Mouse (Mus musculus) forebrain, postnatal 0 days (tissue): ENCODE measurements around the gene Col4a1. TPM values are rescaled to one million over a fixed set of nuclear protein-coding genes. Genes with fewer than 3 reads are reported as not detected.

Source experiments
- ATAC-seq: fragments of 200-750 bp; cut with Nextera tagmentation; 2 replicates; pipeline ENCODE4 v1.8.0; 2017; ENCODE audit warnings: mild to moderate bottlenecking, moderate library complexity
- DNase-seq: peaks from one replicate; pipeline ENCODE4 v3.0.0-alpha.2; 2015
- H3K27ac ChIP-seq: fragments of 300-500 bp; sonication (generic); 2 replicates; pipeline ENCODE4 v1.5.1; 2014; ENCODE audit warnings: low read depth, mild to moderate bottlenecking, antibody characterized with exemption, low read length, moderate library complexity, mixed read lengths
- H3K27me3 ChIP-seq: fragments of 300-500 bp; sonication (generic); 2 replicates; pipeline ENCODE4 v1.6.1; 2014; ENCODE audit warnings: mild to moderate bottlenecking, low read length, mixed read lengths; ENCODE audit not compliant: insufficient read depth
- H3K36me3 ChIP-seq: fragments of 300-500 bp; sonication (generic); 2 replicates; pipeline ENCODE4 v1.6.1; 2014; ENCODE audit warnings: mild to moderate bottlenecking, moderate library complexity; ENCODE audit not compliant: insufficient read depth
- H3K4me1 ChIP-seq: fragments of 300-500 bp; sonication (generic); 2 replicates; pipeline ENCODE4 v1.6.1; 2014; ENCODE audit warnings: antibody characterized with exemption; ENCODE audit not compliant: insufficient read depth
- H3K4me2 ChIP-seq: fragments of 300-500 bp; sonication (generic); 2 replicates; pipeline ENCODE4 v1.6.1; 2014; ENCODE audit warnings: low read depth, mild to moderate bottlenecking, moderate library complexity
- H3K4me3 ChIP-seq: fragments of 300-500 bp; sonication (generic); 2 replicates; pipeline ENCODE4 v1.5.1; 2014; ENCODE audit warnings: low read depth, low read length, mixed read lengths
- H3K9ac ChIP-seq: fragments of 300-500 bp; sonication (generic); 2 replicates; pipeline ENCODE4 v1.6.1; 2014; ENCODE audit warnings: mild to moderate bottlenecking
- H3K9me3 ChIP-seq: fragments of 300-500 bp; sonication (generic); 2 replicates; pipeline ENCODE4 v1.6.1; 2016; ENCODE audit warnings: low read length
- CTCF ChIP-seq: sonication (generic); IDR thresholded peaks from 2 replicates; pipeline ENCODE4 v1.5.1; 2016; ENCODE audit warnings: antibody characterized with exemption, control low read depth, low read depth
- WGBS: fragments of 180-500 bp; shearing (Covaris S2); extraction: QIAGEN DNeasy Blood & Tissue Kit; methylation state at CpG from one replicate; pipeline ENCODE4 v1.1.7; 2014; 5-methylcytosine and 5-hydroxymethylcytosine counted together
- polyA plus RNA-seq: library from polyadenylated mRNA; unstranded; fragments of >200 nt; fragmentation: Nextera tagmentation; extraction: Ambion mirVana; gene quantifications from 2 replicates; pipeline ENCODE4 v1.2.1, GENCODE M21; 2015
- total RNA-seq: library from RNA; depleted of rRNA; stranded (reverse); fragments of >200 nt; gene quantifications from 2 replicates; pipeline ENCODE4 v1.2.3, GENCODE M21; 2014

Gene Col4a1
- total and polyA plus RNA-seq, 2 experiments from 2014 or later, result 45.1 to 217 TPM

DNA sequence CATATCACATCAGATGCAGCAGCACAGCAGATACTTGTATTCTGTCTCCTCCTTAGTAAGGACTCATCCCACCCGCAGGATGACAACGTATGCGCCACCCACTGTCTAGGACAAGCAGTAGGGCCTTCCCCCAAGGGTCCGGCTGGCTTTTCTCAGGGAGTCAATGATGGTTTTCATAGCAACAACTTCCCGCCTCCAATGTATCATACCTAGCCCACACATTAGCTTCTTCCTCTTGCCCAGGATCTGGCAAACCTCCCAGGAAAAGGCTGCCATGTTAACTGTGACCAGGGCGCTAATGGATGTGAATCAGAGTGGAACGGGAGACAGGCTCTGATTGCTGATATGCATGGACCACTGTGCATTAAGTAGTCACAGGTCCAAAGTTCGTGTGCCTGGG lies 12.2 kb downstream of the Col4a1 start:
- Histone ChIP-seq H3K36me3 (no peaks in the 10 kb centered on the region), H3K4me3 (no peak overlapping the region), H3K4me1 (no peaks in the 10 kb centered on the region), H3K27me3 (no peaks in the 10 kb centered on the region), H3K27ac (no peak overlapping the region), H3K4me2 (no peak overlapping the region), H3K9ac (no peak overlapping the region), H3K9me3 (no peaks in the 10 kb centered on the region)
- 83% methylated on average over 8 of the region's 8 CpGs for WGBS
- DNase-seq (no peak), ATAC-seq (no peak)
- TF ChIP-seq CTCF, result no peak

DNA sequence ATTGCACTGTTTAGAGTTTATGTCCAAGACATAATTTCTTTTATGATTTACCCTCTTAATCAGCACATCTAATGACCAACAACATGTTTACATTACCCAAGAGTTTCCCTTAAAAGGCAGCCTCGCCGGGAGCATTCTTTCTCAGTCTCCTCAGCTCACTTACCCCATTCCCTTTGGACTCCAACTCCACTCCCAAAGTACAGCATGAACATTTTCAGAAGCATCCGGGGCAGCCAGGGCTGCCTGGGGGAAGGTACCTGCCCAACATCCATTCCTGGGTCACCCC lies 13.4 kb downstream of the Col4a1 start:
- H3K9me3 ChIP-seq, result no peaks in the 10 kb centered on the region
- H3K4me1 ChIP-seq, result no peaks in the 10 kb centered on the region
- H3K4me2 ChIP-seq, result no peak overlapping the region
- DNase-seq, result no peak
- H3K9ac ChIP-seq, result no peak overlapping the region
- H3K27ac ChIP-seq, result no peak overlapping the region
- ATAC-seq, result no peak
- H3K27me3 ChIP-seq, result no peaks in the 10 kb centered on the region
- H3K4me3 ChIP-seq, result no peak overlapping the region
- 83% methylated on average over 3 of the region's 3 CpGs for WGBS
- H3K36me3 ChIP-seq, result no peaks in the 10 kb centered on the region
- no peak for TF ChIP-seq CTCF

DNA sequence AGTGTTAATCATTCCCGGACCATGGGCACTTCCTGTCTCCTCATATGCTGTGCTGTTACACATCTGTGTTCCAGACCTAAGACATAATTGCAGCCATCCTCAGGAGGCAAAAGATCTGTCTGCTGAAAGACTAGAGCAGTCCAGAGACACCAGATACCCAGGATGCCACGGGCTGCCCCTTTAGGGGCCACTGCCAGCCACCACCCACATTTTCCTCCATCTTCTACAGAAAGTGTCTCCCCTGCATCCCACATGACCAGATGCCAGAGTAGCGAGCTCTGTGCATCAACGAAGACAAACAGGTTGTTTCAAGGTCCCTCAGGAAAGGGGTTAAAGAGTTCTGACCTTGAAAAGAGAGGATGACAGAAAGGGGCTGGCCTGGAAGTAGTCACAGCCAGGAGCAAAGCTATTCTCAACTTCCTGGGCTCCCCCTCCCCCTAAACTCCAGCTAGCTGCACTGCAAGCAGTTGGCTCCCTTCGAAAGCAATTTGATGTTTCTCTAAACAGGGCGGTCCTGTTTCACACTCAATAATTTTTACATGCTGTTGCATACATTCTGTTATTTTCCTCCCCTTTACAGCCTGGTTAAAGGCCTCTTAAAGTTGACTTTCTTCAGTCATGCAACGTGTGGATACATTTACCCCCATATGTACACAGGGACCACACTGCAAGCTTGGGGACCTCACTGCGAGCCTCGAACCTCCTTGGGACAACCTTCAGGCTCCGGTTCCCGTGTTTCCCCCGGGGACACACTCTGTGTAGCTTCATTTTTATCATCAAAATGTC lies 13.9 kb downstream of the Col4a1 start:
- H3K9me3 ChIP-seq, result no peaks in the 10 kb centered on the region
- no peaks in the 10 kb centered on the region for H3K36me3 ChIP-seq
- no peaks in the 10 kb centered on the region for H3K4me1 ChIP-seq
- no peak for ATAC-seq
- 77% methylated on average over 12 of the region's 12 CpGs for WGBS
- H3K4me3 ChIP-seq, result no peak overlapping the region
- no peak for DNase-seq
- H3K4me2 ChIP-seq, result no peak overlapping the region
- H3K27ac ChIP-seq, result no peak overlapping the region
- H3K27me3 ChIP-seq, result no peaks in the 10 kb centered on the region
- H3K9ac ChIP-seq, result no peak overlapping the region
- no peak for TF ChIP-seq CTCF

DNA sequence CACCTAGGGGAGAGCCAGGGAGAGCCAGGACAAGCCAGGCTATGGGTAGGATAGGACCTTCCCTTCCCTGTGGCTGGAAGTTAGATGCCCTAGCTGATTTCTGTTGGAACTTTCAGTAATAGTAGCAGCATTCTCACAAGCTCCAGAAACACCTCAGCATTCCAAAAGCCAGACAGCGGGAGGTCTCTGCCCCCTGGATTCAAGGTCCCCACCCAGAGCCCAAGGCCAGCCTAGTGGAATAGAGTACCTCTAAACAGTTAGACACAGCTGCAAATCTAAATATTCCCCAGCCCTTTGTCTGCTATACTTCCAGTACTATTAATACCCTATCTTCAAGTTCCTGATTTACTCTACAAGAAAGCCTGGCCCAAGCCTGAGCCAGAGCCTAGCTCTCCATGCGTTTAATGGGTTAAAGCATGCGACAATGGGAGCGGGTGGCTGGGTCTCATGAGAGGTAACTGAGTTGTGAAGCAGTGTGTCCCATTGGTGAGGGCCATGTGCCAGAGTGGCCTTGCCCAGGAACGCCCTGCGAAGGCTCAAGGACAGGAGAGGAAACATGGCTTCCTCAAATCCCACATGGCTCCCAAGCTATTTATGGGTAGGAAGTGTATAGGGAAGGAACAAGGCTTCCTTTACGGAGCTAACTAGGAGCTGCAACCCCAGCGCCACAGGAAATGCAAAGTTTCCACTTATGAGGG lies 15.3 kb downstream of the Col4a1 start:
- no peak overlapping the region for H3K27ac ChIP-seq
- ATAC-seq (no peak), DNase-seq (no peak)
- H3K4me1 ChIP-seq, result no peaks in the 10 kb centered on the region
- TF ChIP-seq CTCF, result no peak
- H3K27me3 ChIP-seq, result no peaks in the 10 kb centered on the region
- H3K9me3 ChIP-seq, result no peaks in the 10 kb centered on the region
- H3K9ac ChIP-seq, result no peak overlapping the region
- no peak overlapping the region for H3K4me2 ChIP-seq
- H3K36me3 ChIP-seq, result no peaks in the 10 kb centered on the region
- WGBS, result 87% methylated on average over 8 of the region's 8 CpGs
- H3K4me3 ChIP-seq, result no peak overlapping the region

DNA sequence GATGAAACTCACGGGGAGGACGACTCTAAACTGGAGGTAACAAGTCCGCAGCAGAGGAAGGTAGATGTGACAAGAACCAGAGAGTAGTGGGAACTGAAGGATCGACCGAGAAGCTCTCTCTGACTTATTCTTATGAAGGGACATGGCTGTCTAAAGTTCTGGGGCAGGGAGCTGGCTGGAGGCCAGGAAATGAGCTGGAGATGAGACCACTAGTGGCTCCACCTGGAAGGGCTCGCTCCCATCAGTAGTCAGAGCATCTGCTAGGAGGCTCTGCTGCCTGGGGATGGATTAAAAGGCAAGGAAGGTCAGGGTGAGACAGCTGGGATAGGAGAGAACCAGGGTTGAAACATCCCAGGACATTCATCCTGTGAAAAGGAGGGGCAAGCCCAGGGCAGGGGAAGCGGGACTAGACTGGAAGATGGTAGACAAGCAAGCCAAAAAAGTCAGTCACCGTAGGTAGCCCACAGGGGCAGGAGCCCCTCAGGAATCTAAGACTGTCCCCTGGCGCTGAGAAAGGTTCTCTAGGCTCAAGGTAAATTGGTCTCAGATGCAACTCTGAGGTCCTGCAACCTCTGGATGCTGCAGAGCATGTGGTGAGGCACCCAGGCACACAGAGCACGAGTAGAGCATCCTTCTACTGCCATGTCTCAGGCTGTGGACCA lies 16.2 kb downstream of the Col4a1 start:
- H3K36me3 ChIP-seq, result no peaks in the 10 kb centered on the region
- H3K27me3 ChIP-seq, result no peaks in the 10 kb centered on the region
- no peak for TF ChIP-seq CTCF
- H3K4me2 ChIP-seq, result no peak overlapping the region
- no peak overlapping the region for H3K27ac ChIP-seq
- ATAC-seq, result no peak
- H3K4me1 ChIP-seq, result no peaks in the 10 kb centered on the region
- no peak overlapping the region for H3K9ac ChIP-seq
- no peak for DNase-seq
- no peaks in the 10 kb centered on the region for H3K9me3 ChIP-seq
- 88% methylated on average over 10 of the region's 10 CpGs for WGBS
- H3K4me3 ChIP-seq, result no peak overlapping the region

DNA sequence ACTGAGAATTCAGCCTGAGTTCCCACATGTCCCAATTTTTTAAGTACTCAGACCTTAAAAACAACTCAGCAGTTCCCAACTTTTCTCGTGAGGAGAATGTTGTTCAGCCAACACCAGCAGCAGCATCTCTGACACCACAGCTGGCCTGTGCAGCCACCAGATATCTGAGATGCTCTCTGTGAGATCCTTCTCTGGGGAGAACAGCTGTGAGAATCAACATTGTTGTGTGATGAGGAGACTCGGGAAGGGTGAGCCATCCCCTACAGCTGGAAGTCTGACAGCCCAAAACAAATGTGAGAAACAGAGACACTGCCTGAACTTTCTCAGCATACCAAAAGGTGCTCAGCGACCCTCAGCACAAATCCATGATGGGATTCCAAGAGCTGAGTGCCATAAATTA lies 20.0 kb downstream of the Col4a1 start:
- Histone ChIP-seq H3K4me1 (no peaks in the 10 kb centered on the region), H3K9me3 (no peaks in the 10 kb centered on the region), H3K36me3 (no peaks in the 10 kb centered on the region), H3K27ac (no peak overlapping the region), H3K4me2 (no peak overlapping the region), H3K9ac (no peak overlapping the region), H3K27me3 (no peaks in the 10 kb centered on the region), H3K4me3 (no peak overlapping the region)
- ATAC-seq, result no peak
- no peak for DNase-seq
- WGBS, result 68% methylated on average over 3 of the region's 3 CpGs
- TF ChIP-seq CTCF, result no peak

DNA sequence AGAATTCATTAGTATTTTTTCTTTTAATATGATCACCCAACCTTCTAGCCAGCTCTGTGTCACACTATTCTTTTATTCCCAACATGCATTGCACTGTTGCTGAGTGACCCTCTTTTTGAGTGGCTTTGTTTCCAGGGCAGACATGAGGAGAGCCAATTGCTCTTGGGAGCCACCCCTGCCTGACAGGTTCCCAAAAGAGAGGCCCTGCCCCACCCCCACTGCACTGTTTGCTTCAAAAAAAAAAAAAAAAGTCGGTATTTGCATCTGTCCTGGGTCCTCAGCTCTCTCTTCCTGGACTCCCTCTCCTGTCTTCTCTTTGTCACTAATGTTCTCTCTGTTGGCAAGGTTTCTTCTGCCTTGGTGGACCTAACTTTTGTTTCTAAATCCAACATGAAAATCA lies 22.1 kb downstream of the Col4a1 start:
- no peaks in the 10 kb centered on the region for H3K27me3 ChIP-seq
- WGBS, result 5% methylated on average over 1 of the region's 1 CpGs
- no peaks in the 10 kb centered on the region for H3K4me1 ChIP-seq
- no peak overlapping the region for H3K27ac ChIP-seq
- H3K36me3 ChIP-seq, result no peaks in the 10 kb centered on the region
- no peak for TF ChIP-seq CTCF
- DNase-seq (no peak), ATAC-seq (no peak)
- no peak overlapping the region for H3K4me2 ChIP-seq
- no peak overlapping the region for H3K4me3 ChIP-seq
- H3K9me3 ChIP-seq, result no peaks in the 10 kb centered on the region
- no peak overlapping the region for H3K9ac ChIP-seq
